Mouse (Mus musculus) intestine, embryonic 14.5 days (tissue): Measurements from ENCODE around the gene Sfxn3. TPM values are rescaled to one million over a fixed set of nuclear protein-coding genes. Genes with fewer than 3 reads are reported as not detected.

Source experiments
- ATAC-seq: fragments of 200-750 bp; cut with Nextera tagmentation; replicated peaks from 2 replicates; pipeline ENCODE4 v1.8.0; 2017; ENCODE audit warnings: low read depth, moderate number of reproducible peaks, moderate TSS enrichment, moderate library complexity; ENCODE audit not compliant: low FRiP score, low TSS enrichment
- DNase-seq: peaks from one replicate; pipeline ENCODE4 v3.0.0-alpha.2; 2018; ENCODE audit warnings: low spot score
- H3K27ac ChIP-seq: fragments of 300-500 bp; sonication (generic); 2 replicates; pipeline ENCODE4 v1.5.1; 2014; ENCODE audit warnings: low read depth, mild to moderate bottlenecking, control low read depth
- H3K27me3 ChIP-seq: fragments of 300-500 bp; sonication (generic); replicated peaks from 2 replicates; pipeline ENCODE4 v1.6.1; 2014; ENCODE audit warnings: low read length, control low read depth; ENCODE audit not compliant: control insufficient read depth, insufficient read depth
- H3K36me3 ChIP-seq: fragments of 300-500 bp; sonication (generic); 2 replicates; pipeline ENCODE4 v1.6.1; 2014; ENCODE audit warnings: low read length, control low read depth; ENCODE audit not compliant: control insufficient read depth, insufficient read depth
- H3K4me1 ChIP-seq: fragments of 300-500 bp; sonication (generic); replicated peaks from 2 replicates; pipeline ENCODE4 v1.6.1; 2014; ENCODE audit warnings: low read length, control low read depth, mixed read lengths; ENCODE audit not compliant: control insufficient read depth, insufficient read depth
- H3K4me2 ChIP-seq: fragments of 300-500 bp; sonication (generic); 2 replicates; pipeline ENCODE4 v1.6.1; 2014; ENCODE audit warnings: low read length
- H3K4me3 ChIP-seq: fragments of 300-500 bp; sonication (generic); 2 replicates; pipeline ENCODE4 v1.5.1; 2014; ENCODE audit warnings: low read depth, low read length, control low read depth, mixed read lengths
- H3K9ac ChIP-seq: fragments of 300-500 bp; sonication (generic); 2 replicates; pipeline ENCODE4 v1.6.1; 2014; ENCODE audit warnings: mild to moderate bottlenecking, low read length
- H3K9me3 ChIP-seq: fragments of 300-500 bp; sonication (generic); 2 replicates; pipeline ENCODE4 v1.6.1; 2016; ENCODE audit warnings: low read length, control low read depth; ENCODE audit not compliant: control insufficient read depth
- WGBS: fragments of 180-500 bp; shearing (Covaris S2); extraction: QIAGEN DNeasy Blood & Tissue Kit; methylation state at CpG from one replicate; pipeline ENCODE4 v1.1.7; 2014; 5-methylcytosine and 5-hydroxymethylcytosine counted together
- polyA plus RNA-seq: library from polyadenylated mRNA; unstranded; fragments of >200 nt; fragmentation: Nextera tagmentation; extraction: Ambion mirVana; gene quantifications from 2 replicates; pipeline ENCODE4 v1.2.1, GENCODE M21; 2014

The Sfxn3 gene
- polyA plus RNA-seq, 1 experiment from 2014 or later: 24.5 TPM

DNA sequence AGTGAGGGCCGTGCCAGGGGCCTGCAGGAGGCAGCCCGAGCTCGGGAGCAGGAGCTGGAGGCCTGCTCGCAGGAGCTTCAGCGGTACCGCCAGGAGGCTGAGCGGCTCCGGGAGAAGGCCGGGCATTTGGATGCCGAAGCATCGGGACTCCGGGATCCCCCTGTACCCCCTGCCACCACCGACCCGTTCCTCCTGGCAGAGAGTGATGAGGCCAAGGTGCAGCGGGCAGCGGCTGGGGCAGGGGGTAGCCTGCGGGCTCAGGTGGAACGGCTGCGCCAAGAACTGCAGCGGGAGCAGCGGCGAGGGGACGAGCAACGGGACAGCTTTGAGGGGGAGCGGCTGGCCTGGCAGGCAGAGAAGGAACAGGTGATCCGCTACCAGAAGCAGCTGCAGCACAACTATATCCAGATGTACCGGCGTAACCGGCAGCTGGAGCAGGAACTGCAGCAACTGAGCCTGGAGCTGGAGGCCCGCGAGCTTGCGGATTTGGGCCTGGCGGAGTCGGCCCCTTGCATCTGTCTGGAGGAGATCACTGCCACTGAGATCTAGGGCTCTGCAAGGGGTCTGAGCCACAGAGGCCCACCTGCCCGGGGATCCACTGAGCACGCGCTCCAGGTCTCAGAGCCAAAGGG is 21.2 kb upstream of the Sfxn3 start:
- Histone ChIP-seq H3K9ac (no peak overlapping the region), H3K4me2 (no peak overlapping the region), H3K27ac (no peak overlapping the region), H3K27me3 (no peaks in the 10 kb centered on the region), H3K4me1 (peaks cover 30% of the 10 kb centered on the region), H3K36me3 (peaks cover 72% of the 10 kb centered on the region), H3K9me3 (no peaks in the 10 kb centered on the region), H3K4me3 (no peak overlapping the region)
- WGBS: 88% methylated on average over 37 of the region's 37 CpGs
- no peak for ATAC-seq
- no peak for DNase-seq

DNA sequence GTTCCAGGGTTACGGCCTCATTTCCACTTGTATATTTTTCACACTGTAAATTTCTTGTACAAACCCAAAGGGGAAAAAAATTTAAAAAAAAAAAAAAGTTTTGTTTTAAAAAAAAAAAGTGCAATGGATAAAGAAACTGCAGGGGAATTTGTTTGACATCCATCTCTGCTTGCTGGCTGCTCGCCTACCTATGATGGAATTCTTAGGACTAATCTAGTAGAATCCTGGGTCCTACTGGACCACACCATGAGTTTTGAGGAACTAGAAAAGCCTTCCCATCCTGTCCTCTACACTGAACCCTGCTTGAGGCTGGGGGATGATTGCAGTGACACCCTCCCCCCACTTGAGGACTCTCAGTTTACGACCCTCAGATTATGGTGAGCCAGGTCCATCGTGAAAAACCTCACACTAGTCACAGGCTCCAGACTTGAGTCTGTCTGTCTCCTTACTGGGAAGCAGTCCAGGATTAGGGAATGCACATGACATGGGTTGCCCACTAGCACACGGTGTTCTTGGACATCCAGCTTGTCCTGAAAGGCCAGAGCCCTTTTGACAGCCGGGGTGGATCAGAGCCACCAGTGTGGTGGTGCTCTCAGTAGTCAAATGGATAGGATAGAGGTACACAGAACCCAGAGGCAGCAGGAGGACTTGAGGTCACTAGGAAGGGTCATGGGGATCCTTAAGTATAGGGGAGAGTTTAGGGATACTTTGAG is 20.2 kb upstream of the Sfxn3 start:
- H3K36me3 ChIP-seq: peaks cover 62% of the 10 kb centered on the region
- H3K27ac ChIP-seq: no peak overlapping the region
- H3K27me3 ChIP-seq: no peaks in the 10 kb centered on the region
- H3K9me3 ChIP-seq: no peaks in the 10 kb centered on the region
- no peak overlapping the region for H3K4me3 ChIP-seq
- DNase-seq: no peak
- H3K4me2 ChIP-seq: no peak overlapping the region
- no peak overlapping the region for H3K9ac ChIP-seq
- ATAC-seq: no peak
- 68% methylated on average over 6 of the region's 6 CpGs for WGBS
- H3K4me1 ChIP-seq: peaks cover 27% of the 10 kb centered on the region

DNA sequence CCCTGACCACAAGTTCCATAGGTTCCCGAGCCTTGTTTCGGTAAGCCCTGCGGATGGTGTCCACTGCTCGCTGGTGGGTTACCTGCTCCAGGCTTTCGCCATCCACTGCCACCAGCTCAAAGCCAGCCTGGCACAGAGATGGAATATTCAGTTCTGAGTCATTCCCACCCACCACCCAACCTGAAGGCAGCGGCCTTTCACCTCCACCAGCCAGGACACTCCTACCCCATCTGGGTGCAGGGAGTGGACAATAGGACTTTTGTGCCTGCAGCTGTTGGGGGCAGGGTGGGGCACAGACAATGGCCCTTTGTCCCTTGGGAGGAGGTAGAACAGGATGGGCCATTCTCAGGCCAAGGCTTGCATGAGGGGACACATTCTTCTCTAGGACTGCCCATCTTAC is 19.5 kb upstream of the Sfxn3 start:
- H3K27me3 ChIP-seq: no peaks in the 10 kb centered on the region
- H3K9ac ChIP-seq: no peak overlapping the region
- H3K9me3 ChIP-seq: no peaks in the 10 kb centered on the region
- ATAC-seq (no peak), DNase-seq (no peak)
- 85% methylated on average over 6 of the region's 6 CpGs for WGBS
- H3K36me3 ChIP-seq: peaks cover 54% of the 10 kb centered on the region
- H3K4me2 ChIP-seq: no peak overlapping the region
- H3K4me1 ChIP-seq: peaks cover 31% of the 10 kb centered on the region
- no peak overlapping the region for H3K4me3 ChIP-seq
- no peak overlapping the region for H3K27ac ChIP-seq

DNA sequence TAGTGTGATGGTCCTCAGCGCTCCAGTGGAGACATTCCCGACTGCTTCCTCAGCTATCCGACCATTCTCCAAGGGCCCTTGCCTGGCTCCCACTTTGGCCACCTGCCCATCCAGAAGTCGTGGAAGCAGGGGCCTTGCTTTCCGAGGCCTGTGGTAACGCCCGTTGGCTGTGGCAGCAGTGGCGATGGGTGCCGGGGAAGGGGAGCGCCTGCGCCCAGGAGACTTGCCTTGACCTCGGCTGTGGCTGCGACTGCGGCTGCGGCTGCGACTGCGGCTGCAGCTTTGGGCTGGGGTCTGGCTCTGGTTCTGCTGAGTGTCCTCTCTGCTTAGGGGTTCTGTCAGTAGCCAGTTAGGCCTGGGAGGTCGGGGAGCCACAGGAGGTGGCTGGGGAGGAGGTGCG is 18.6 kb upstream of the Sfxn3 start:
- H3K36me3 ChIP-seq: peaks cover 49% of the 10 kb centered on the region
- H3K27ac ChIP-seq: no peak overlapping the region; the same call in 1 of the 2 replicates
- 57% methylated on average over 19 of the region's 19 CpGs for WGBS

DNA sequence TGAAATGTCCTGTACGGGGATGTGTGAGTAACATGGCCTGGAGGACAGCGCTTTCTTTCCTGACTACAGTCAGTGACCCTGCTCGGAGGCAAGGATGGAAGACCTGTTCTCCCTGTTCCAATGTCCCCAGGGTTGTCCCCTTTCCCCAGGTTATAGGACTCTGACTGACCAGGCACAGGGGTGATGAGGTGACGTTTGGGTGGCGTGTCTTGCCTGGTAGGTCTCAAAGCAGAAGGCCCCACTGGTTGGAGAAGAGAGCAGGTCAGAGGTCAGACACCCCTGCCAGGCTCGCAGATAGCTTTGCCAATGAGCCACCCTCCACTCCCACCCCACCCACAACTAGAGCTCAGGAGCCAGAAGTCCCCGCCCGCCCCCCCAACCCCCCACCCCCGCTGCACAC is 17.7 kb upstream of the Sfxn3 start:
- Histone ChIP-seq H3K9me3 (no peaks in the 10 kb centered on the region), H3K9ac (no peak overlapping the region), H3K27me3 (no peaks in the 10 kb centered on the region), H3K4me3 (no peak overlapping the region), H3K4me1 (peaks cover 32% of the 10 kb centered on the region), H3K36me3 (peaks cover 43% of the 10 kb centered on the region), H3K4me2 (no peak overlapping the region), H3K27ac (no peak overlapping the region)
- 47% methylated on average over 9 of the region's 9 CpGs for WGBS
- DNase-seq (no peak), ATAC-seq (no peak)

More for the DNA sequence above, 18.6 kb upstream of the Sfxn3 start:
- no peak overlapping the region for H3K4me3 ChIP-seq
- DNase-seq (no peak), ATAC-seq (no peak)
- H3K9me3 ChIP-seq: no peaks in the 10 kb centered on the region
- peaks cover 32% of the 10 kb centered on the region for H3K4me1 ChIP-seq
- H3K27me3 ChIP-seq: no peaks in the 10 kb centered on the region
- H3K4me2 ChIP-seq: no peak overlapping the region
- no peak overlapping the region for H3K9ac ChIP-seq

DNA sequence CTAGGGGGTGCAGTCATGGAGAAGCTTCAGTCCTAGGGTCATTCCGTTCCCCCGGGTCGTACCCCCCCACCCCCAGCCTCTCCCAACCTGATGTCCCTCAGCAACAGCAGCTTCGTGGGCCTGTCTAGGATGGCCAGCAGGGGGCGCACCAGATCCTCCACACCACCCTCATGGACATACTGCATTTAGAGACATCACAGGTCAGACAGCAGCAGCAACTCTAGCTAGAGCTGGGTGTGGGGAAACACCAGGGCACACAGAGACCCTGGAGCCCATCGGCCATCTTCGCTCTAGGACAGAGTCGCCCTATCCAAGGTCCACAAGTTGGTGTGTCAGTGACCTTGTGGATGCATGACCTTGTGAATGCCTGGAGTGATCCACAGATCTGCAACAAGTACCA is 17.2 kb upstream of the Sfxn3 start:
- Histone ChIP-seq H3K4me1 (peaks cover 32% of the 10 kb centered on the region), H3K36me3 (peaks cover 38% of the 10 kb centered on the region), H3K27me3 (no peaks in the 10 kb centered on the region), H3K9me3 (no peaks in the 10 kb centered on the region), H3K27ac (no peak overlapping the region), H3K4me3 (no peak overlapping the region), H3K4me2 (no peak overlapping the region), H3K9ac (no peak overlapping the region)
- 39% methylated on average over 8 of the region's 8 CpGs for WGBS
- no peak; the same call in 1 of the 2 replicates for ATAC-seq
- DNase-seq: peak; percentile 80

DNA sequence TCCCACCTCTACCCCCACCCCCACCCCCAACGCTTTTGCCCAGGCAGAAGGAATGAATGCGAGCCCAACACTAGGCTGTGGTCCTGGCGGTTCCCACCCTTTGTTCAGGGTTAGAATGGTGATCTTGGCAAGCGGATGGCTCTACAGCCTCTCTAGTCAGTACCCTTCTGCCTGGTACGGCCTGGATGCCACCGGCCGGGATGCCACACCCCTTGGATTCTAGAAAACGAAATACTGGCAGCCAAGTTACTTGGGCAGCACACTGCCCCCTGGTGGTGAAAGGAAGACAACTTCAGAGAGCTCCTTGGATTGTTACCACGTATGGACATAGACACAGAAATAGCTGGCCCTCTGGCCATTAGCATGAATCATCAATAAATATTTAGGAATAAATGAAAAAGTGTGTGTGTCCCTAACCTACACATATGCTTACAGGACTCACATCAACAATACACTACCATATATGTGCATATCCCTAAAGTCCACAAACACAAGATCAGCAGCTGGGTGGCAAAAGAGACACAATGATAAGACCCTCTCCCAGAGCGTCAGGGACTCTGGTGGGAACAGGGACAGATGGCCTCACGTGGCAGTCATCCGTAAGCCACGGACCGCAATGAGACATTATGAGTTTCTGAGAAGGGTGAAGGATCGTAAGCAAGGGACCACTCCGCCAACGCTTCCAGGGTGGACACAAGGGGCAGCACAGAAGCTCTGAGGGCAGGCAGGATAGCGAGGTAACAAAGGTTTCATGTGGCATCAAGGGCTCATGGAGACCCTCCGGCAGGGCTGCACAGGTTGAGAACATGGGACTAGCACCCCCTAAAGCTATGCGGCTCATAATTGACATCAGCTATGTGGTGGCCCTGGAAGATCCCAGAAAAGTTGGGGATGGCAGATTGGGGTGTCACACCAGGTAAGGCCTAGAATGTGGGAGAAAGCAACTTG is 16.3 kb upstream of the Sfxn3 start:
- H3K9ac ChIP-seq: no peak overlapping the region
- H3K36me3 ChIP-seq: peaks cover 29% of the 10 kb centered on the region
- H3K27me3 ChIP-seq: no peaks in the 10 kb centered on the region
- DNase-seq: peak; percentile 81
- H3K4me2 ChIP-seq: peak overlapping the region; percentile 37
- no peaks in the 10 kb centered on the region for H3K9me3 ChIP-seq
- peak overlapping the region; percentile 13; the same call in 1 of the 2 replicates for H3K4me3 ChIP-seq
- 41% methylated on average over 20 of the region's 20 CpGs for WGBS
- no peak overlapping the region for H3K27ac ChIP-seq
- peaks cover 32% of the 10 kb centered on the region for H3K4me1 ChIP-seq
- 0 out of 2 replicates have a peak, but pooled peaks have one; percentile 4 for ATAC-seq

DNA sequence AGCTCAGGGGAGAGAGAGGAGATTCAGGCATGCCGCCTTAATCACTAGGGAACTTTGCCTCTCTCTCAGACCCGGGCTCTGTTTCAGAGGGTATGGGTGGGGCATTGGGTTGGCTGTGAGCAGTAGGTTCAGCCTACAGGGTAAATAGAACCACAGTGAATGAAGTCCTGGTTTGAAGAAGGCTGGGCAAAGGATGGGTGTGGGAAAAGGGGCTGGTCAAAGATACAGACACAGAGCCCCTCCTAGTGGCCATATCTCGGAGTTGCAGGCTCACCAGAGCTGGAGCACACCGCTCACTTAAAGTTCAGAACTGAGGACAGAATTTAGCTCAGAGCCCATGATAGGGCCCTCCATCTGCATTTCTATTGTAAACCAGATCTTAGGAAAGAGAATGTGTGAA is 15.5 kb upstream of the Sfxn3 start:
- no peak overlapping the region for H3K4me2 ChIP-seq
- peaks cover 21% of the 10 kb centered on the region for H3K36me3 ChIP-seq
- H3K27me3 ChIP-seq: no peaks in the 10 kb centered on the region
- DNase-seq (peak; percentile 89), ATAC-seq (peak; percentile 32)
- H3K9ac ChIP-seq: no peak overlapping the region
- H3K4me1 ChIP-seq: peaks cover 32% of the 10 kb centered on the region
- no peak overlapping the region for H3K4me3 ChIP-seq
- 14% methylated on average over 4 of the region's 4 CpGs for WGBS
- H3K27ac ChIP-seq: no peak overlapping the region
- no peaks in the 10 kb centered on the region for H3K9me3 ChIP-seq
